Mouse (Mus musculus) gastrocnemius, adult 2 months (tissue): Measurements from ENCODE around the gene Dmrtb1. TPM values are rescaled to one million over a fixed set of nuclear protein-coding genes. Genes with fewer than 3 reads are reported as not detected.
A peak's percentile ranks its signal among the peaks of the same experiment; 100 is the strongest.

Experiments
- DNase-seq: peaks from one replicate; pipeline ENCODE4 v3.0.0; 2022
- H3K27ac ChIP-seq: fragments of 200-600 bp; 2 replicates; pipeline ENCODE4 v1.8.1; 2022; ENCODE audit warnings: mild to moderate bottlenecking
- H3K4me3 ChIP-seq: fragments of 200-600 bp; 2 replicates; pipeline ENCODE4 v1.8.1; 2022; ENCODE audit warnings: mild to moderate bottlenecking, moderate library complexity
- CTCF ChIP-seq: fragments of 200-600 bp; IDR thresholded peaks from 2 replicates; pipeline ENCODE4 v1.8.1; 2022; ENCODE audit warnings: antibody characterized with exemption, mild to moderate bottlenecking, moderate library complexity
- intact Hi-C: fragments of 180-260 bp; cut with DNase I; formaldehyde crosslinking; loops from one replicate; pipeline ENCODE4 v1.15.1; 2025
- total RNA-seq, 2 experiments: library from RNA; stranded (reverse); gene quantifications; 2 replicates each; pipeline ENCODE4 v1.2.3; 2021

Gene Dmrtb1
- total RNA-seq, 2 experiments from 2014 or later = not detected

DNA sequence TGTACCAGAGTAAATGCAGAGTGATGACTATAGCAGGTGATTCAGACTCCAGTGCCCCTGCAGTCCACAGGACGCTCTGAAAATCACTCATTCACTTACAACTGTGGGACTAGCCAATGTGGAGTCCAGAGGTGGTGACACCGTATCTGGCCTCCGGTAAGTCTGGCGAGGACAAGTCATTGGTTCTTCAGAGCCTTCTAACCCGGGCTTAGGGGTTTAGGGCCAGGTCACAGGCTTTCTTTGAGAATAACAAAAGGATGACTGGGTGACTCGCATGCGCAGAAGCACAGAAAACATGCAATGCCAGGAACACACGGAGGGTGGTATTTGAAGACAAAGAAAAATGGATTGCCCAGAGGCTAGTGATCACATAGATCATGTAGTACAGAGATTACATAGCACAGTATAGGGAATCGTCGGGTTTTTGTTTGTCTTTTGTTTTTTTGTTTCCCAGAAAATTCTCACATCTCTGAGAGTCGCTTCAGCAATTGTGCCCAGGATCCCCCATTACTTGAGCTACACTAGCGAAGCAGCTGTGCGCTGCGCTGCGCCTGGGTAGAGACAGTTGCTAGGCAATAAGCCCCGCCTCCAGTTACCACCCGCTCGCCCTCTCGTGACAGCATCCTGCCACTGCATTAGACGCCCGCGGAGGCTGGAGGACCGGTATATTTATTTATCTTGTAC, 10.2 kb downstream of the Dmrtb1 start:
- Histone ChIP-seq H3K4me3 (no peak overlapping the region), H3K27ac (no peak overlapping the region)
- intact Hi-C loops = no loop called here
- peak; percentile 79 for DNase-seq
- TF ChIP-seq CTCF = peak; percentile 66

DNA sequence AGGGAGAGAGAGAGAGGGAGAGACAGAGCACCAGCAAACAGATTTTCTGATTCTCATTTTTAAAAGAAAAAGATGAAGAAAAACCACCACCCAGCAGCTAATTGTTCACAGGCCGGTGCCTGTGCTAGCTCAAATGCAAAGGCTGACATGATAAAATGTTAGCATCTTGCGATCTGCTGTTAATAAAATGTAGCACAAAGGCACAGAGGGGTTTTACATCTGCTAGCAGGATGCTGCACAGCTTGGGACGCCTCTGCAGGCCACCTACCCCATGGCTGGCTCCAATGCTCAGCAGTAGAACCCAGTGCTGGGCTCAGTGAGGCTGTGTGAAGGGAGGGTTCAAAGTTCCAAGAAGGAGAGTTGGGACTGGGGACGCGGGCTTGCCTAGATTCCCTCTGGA, 13.3 kb downstream of the Dmrtb1 start:
- intact Hi-C loops = no loop called here
- Histone ChIP-seq H3K4me3 (no peak overlapping the region), H3K27ac (no peak overlapping the region)
- no peak for TF ChIP-seq CTCF
- DNase-seq = no peak

DNA sequence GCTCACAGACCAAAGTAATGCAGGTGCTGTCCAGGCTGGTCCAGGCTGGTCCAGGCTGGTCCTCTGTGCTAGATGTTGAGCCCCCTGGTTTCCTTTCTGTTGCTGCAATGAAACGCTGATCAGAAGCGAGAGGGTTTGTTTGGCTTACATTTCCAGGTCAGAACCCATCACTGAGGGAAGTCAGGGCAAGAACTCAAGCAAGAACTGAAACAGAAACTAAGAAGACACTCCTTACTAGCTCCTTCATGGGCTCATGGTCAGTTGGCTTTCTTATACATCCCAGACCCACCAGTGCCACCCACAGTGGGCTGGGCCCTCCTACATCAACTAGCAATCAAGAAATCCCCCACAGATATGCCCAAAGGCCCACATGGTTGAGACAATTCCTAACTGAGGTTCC, 15.5 kb downstream of the Dmrtb1 start:
- Histone ChIP-seq H3K4me3 (no peak overlapping the region), H3K27ac (no peak overlapping the region)
- DNase-seq = no peak
- TF ChIP-seq CTCF = no peak
- intact Hi-C loops = no loop called here

DNA sequence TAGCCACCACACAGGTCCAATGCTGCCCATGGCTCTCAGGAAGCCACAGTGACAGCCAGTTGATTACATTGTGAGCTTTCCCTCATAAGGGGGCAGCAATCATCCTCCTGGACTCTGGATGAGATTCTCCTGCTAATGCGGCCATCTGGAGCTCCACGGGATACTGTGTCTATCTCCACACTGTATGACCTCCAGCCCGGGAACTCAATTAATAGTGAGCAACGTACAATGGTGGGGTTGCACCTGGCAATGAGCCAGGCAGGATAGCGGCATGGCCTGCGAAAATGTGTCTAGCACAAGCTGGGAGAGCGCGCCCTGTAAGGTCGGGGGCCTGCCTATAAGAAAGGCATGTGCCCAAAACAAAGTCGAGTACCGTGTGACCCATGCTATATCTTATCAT, 23.4 kb downstream of the Dmrtb1 start:
- Histone ChIP-seq H3K4me3 (no peak overlapping the region), H3K27ac (no peak overlapping the region)
- DNase-seq = no peak
- intact Hi-C loops = no loop called here
- no peak for TF ChIP-seq CTCF

DNA sequence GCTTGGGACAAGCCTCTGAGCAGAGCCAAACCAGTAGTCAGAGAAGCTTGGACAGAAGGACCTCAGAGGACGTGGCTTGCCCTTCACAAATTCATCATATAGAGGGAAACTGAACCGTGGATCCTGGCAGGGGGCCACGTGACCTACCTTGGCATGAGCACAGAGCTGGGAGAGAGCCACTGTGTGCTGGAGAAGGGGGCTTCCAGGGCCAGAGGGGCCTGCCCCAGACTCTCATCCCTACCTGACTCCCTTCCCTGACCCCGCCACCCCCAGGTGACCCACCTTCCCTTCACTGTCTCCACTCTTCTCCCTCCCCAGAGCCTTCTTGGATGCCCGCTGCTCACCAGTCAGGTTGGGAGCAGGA, 30.8 kb downstream of the Dmrtb1 start:
- TF ChIP-seq CTCF = no peak
- intact Hi-C loops = loop anchor here (1.0 to 5.0 kb wide), 2 partner anchors 231 to 401 kb away; partner anchors contain the start of genes Hspb11 and Lrrc42
- no peak for DNase-seq
- no peak overlapping the region for H3K27ac ChIP-seq
- H3K4me3 ChIP-seq = no peak overlapping the region

DNA sequence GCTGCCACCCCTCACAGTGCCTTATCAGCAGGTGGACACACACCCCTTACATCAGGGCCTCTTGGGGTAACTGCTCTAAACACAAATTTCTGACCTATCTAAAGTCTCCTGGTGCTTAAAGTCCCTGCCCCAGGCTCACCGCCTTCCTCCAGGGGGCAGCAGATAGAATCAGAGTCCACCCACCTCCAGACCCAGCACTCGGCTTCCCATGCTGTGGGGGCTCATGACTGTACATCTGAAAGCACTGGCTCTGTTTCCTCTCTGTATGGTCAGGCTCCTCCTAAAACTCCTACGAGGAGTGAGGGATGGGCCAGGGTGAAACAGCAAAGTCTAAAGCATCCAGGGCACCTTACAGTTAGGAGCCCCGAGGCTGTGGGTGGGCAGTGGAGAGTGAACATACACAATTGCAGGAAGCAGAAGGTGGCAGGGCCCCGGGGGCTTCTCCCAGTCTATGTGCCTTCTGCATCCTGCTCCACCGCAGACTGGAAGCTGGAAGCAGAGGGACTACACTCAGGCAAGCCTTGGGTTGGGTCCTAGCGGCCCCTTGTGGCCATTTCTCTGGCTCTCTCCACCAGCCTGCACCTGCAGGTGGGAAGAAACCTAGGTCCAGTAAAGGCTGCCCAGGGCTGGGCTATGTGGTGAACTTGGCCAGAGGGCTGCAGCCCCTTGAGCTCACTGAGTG, 31.3 kb downstream of the Dmrtb1 start:
- H3K4me3 ChIP-seq = no peak overlapping the region
- H3K27ac ChIP-seq = no peak overlapping the region
- intact Hi-C loops = loop anchor here (1.0 to 5.0 kb wide), 2 partner anchors 230 to 400 kb away; partner anchors contain the start of genes Hspb11 and Lrrc42
- TF ChIP-seq CTCF = peak; percentile 83
- DNase-seq = peak; percentile 84

DNA sequence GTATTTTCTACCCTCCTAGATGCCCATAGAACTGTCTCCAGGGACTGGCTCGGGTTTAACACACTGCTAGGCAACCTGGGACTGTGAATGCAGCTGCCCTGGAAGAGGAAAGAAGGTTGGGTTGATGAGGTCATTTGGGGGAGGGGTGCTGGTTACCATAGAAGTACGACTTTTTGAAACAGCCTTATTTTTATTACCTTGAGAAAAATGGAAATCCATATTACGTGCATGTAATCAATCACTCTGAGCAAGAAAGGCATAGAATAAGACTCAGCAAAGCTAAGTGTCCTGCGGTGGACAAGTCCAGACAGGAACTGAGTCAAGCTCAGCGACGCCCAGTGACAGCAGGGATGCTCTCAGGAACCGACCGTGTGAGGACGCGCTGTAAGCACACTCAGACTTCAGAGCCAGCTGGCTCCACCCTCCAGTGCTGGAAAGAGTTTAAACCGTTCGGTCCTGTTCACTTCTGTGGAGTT, 33.0 kb downstream of the Dmrtb1 start:
- no peak overlapping the region for H3K27ac ChIP-seq
- no peak overlapping the region for H3K4me3 ChIP-seq
- intact Hi-C loops = loop anchor here (5.0 kb wide), 1 partner anchor 399 kb away; the partner anchor contains the start of genes Hspb11 and Lrrc42
- no peak for TF ChIP-seq CTCF
- no peak for DNase-seq

DNA sequence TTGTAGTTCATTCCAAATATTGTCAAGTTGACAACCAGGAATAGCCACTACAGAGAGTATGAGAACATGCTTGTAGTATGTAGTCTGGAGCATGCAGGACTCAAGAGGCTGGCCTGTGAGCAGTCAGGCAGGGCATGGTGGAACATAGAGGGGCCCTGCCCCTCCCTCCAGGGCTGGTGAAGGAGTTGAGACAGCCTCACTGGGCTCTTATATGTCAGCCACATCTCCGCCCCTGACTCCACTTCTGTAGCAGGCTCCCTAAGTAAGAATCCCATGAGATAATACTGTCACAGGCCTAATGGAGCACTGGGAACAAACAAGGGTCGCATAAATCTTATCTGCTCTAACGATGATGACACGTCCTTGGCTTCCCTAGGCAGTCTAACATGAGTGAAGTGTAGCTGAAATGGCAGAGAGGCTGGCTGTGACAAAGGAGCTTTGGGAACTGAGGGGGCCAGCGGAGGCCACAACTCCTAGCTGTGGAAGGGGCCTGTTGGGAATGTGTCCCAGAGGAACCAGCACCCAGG, 35.0 kb downstream of the Dmrtb1 start:
- TF ChIP-seq CTCF = no peak
- no peak overlapping the region for H3K27ac ChIP-seq
- no peak for DNase-seq
- intact Hi-C loops = no loop called here
- no peak overlapping the region for H3K4me3 ChIP-seq

DNA sequence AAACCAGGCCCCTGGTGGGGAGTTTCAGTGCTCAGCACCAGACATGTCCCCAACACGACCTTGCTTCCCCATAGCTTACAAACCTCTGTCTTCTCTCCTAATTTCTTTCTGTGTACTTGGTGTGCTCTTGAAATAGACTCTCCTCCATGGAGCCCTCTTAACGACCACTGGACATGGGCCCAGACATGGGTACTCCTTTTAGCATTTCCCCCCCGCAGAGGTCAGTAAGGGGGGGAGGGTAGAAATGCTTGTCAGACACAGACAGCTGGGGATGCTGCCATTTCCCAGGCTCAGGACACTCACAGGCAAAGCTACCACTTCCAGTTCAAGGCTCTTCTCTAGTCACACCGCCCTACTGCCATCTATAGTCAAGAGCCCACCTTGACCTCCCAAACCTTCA, 42.4 kb downstream of the Dmrtb1 start:
- DNase-seq = peak; percentile 80
- intact Hi-C loops = no loop called here

DNA sequence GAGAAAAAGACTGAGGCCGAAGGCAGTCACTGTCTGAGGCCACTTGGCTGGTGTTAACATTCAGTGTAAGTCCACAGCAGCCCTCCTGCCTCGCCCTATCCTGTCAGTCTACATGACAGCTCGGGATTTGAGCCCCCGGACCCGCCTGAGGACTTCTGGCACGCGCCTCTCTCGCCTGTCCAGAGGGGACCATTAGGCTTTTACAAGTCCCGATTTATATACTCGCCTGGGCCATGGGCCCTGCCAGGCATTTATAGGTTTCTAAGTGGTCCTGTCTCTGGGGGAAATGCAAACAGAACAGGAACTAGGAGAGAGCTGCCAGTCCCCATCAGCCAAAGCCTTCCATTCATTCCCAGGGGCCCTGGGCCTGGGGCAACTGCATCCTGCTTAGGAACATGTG, 45.7 kb downstream of the Dmrtb1 start:
- Histone ChIP-seq H3K27ac (no peak overlapping the region), H3K4me3 (no peak overlapping the region)
- no peak for TF ChIP-seq CTCF
- DNase-seq = no peak
- intact Hi-C loops = loop anchor here (5.0 kb wide), 1 partner anchor 156 kb away; no protein-coding TSS in a partner anchor

More for the DNA sequence above, 42.4 kb downstream of the Dmrtb1 start:
- no peak for TF ChIP-seq CTCF
- Histone ChIP-seq H3K4me3 (no peak overlapping the region), H3K27ac (peak overlapping the region; percentile 78)

DNA sequence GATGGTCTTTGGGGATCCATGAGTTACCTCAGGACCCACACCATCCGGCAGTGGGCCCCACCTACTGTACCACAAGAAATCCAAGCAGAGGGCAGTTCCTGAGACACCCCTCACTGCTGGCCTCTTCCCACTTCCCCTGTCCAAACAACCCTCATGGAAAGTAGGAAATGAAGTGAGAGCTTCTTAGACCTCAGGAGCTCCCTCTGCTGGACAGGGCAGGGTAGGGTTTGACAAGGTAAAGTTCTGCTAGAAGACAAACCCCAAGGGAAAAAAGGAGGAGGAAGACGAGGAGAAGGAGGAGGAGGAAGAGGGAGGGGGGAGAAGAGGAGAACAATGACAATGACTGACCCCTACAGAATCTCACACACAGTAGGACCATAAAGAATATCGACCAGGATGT, 46.4 kb downstream of the Dmrtb1 start:
- TF ChIP-seq CTCF = peak; percentile 67
- no peak overlapping the region for H3K4me3 ChIP-seq
- no peak overlapping the region for H3K27ac ChIP-seq
- peak; percentile 60 for DNase-seq
- intact Hi-C loops = loop anchor here (5.0 kb wide), 1 partner anchor 155 kb away; no protein-coding TSS in a partner anchor

DNA sequence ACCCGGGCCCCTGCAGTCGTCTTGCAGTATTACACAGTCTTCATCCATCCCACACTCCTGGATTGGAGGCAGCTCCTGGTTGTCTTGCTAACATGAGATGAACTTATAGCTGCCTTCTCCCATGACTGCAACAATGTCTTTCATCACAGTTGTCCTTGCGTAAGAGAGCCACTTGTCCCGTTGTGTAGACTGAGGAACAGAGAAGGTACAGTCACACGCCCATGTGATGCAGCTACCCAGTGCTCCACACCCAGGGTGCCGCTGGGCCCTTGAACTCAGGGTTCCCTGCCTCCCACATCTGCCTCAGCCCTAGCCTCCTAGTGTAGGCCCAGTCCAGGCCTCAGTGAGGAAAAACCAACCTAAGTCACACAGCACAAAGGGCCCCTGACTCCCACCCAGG, 47.9 kb downstream of the Dmrtb1 start:
- intact Hi-C loops = loop anchor here (5.0 kb wide), 1 partner anchor 154 kb away; no protein-coding TSS in a partner anchor

DNA sequence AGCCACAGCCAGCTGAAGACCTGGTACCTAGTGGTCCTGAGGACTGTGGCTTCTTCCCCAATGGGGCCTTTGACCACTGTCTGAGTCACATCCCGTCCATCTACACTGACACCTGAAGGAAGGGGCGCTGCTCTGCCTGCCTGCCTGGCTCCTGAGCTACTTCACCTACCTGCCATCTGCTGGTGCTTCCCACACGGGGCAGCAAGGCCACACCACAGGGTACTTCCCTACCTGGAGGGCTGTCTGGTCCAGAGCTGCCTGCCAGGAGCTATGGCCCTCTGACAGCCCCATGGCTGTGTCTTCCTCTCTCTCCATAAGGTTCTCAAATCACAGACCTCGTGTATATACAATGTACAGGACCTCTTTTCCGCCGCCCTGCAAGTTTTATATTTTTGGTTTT, 49.4 kb downstream of the Dmrtb1 start:
- no peak for TF ChIP-seq CTCF
- Histone ChIP-seq H3K27ac (no peak overlapping the region), H3K4me3 (no peak overlapping the region)
- intact Hi-C loops = loop anchor here (5.0 kb wide), 1 partner anchor 152 kb away; no protein-coding TSS in a partner anchor
- DNase-seq = no peak

More for the DNA sequence above, 47.9 kb downstream of the Dmrtb1 start:
- Histone ChIP-seq H3K27ac (no peak overlapping the region), H3K4me3 (no peak overlapping the region)
- DNase-seq = no peak
- no peak for TF ChIP-seq CTCF
